Mouse (Mus musculus) heart, postnatal 0 days (tissue): Measurements from ENCODE around the gene Rnf148.

ENCODE experiments used
- CTCF ChIP-seq: IDR thresholded peaks from 2 replicates; pipeline ENCODE4 v1.5.1; 2016; ENCODE audit warnings: antibody characterized with exemption, control low read depth, low read depth
- EP300 ChIP-seq: IDR thresholded peaks from 2 replicates; pipeline ENCODE4 v1.6.1; 2016; ENCODE audit warnings: antibody characterized with exemption, low read depth

DNA sequence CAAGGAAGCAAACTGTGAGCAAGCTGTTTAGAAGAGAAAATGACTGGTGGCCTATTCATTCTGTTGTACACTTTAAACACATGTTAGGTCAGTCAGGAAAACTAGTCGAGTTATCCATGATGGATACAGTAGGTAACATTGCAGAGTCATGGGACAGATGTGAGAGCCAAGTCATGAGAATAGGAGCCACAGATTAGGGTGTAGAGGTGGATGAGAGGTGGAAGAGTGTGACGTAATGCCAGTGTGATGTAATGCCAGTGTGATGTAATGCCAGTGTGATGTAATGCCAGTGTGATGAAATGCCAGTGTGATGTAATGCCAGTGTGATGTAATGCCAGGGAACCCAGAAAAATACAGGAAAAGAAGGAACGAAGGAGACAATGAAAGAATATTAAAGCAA lies 19.7 kb downstream of the Rnf148 start:
- no peak for TF ChIP-seq CTCF
- no peak for TF ChIP-seq EP300
